Mouse (Mus musculus): ENCODE results near the gene Sh3glb1. TPM values are rescaled to one million over a fixed set of nuclear protein-coding genes. Genes with fewer than 3 reads are reported as not detected.

Sh3glb1 gene
- polyA plus RNA-seq (2017; shearing (Covaris generic)): 100 to 1,000 TPM; 166 to 180 TPM

DNA sequence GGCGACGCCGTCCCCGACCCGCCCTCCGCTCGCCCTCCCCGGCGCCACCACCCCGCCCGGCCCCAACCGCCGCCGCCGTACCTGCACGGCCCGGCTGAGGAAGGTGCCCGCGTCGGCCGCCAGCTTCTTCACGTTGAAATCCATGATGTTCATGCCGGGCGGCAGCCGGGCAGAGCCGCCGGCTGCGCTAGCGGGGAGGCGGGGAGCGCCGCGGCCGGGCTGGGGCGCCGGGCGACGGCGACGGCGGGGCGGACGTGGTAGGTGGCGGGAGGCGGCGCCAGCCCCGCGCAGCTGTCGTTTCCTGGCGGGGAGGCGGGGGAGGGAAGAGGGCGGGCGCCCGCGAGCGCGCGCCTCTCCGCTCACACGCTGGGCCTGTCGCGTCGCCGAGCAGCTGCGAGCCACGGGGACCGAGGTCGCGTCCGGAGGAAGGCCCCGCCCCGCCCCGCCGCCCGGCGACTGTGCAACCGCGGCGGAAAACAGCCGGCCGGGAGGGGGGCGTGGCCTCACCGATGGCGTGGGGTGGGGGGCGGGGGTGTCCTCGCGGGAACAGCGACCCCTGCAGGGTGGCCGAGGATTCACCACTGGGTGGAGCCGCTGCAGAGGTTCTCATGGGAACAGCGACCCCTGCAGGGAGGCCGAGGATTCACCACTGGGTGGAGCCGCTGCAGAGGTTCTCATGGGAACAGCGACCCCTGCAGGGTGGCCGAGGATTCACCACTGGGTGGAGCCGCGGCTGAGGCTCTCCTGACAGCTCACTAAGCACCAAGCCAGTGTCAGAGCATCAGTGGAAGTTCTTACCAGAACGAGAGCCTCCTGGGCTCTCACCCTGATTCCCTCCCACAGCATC, at the start of gene Sh3glb1:
TSS of gene Sh3glb1 (minus strand) at position 435 of the 847 bp plus-strand sequence.

DNA sequence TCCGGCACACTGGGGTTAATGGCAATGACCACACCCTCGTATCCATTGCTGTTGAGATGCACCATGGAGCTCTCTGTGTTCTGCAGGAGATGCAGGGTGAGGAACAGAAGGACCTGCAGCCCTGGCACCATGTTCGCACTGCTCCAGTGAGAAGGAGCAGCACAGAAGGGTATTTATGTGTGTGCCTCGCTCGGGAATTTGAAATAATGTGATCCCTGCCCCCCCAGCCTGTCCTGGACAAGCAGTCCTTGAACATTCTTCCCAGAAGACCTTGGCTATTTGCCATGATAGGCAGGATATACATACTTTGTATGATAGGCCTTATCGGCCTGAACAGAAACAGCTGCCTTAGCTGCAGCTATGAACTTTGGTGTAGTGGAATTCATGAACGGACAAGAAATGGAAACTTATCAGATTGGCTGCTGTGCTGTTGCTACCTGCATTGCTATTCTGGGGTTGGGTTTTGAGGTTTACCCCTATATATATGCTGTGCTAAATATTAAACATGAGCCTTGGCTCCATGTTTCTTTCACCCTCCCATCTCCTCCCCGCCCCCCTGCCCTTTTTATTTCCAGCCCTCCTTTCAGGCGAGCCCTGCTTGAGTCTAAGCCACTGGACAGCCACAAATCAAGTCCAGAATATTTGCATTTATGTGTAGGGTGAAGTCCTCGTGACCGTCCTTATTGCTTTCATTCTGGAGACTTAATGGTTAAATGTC, 40.6 kb upstream of the Sh3glb1 start, which contains the start of gene Clca3a1:
TSS of gene Clca3a1 (minus strand) at position 386 of the 718 bp plus-strand sequence.

Other genes with a start within 250 kb of the Sh3glb1 start
- gene Hs2st1, start 150.2 kb downstream of the Sh3glb1 start, polyA plus RNA-seq (2017; shearing (Covaris generic)): 10 to 100 TPM; 12.7 to 18.8 TPM
- gene Selenof, start 150.0 kb downstream of the Sh3glb1 start, polyA plus RNA-seq (2017; shearing (Covaris generic)): 100 to 1,000 TPM; 397 to 468 TPM
- gene Clca3a1, start 40.6 kb upstream of the Sh3glb1 start, polyA plus RNA-seq (2017; shearing (Covaris generic)): under 1 TPM in 1 of 2 experiments, not detected in 1; 0.83 TPM
- gene Clca3a2, start 99.2 kb upstream of the Sh3glb1 start, polyA plus RNA-seq (2017; shearing (Covaris generic)): under 1 TPM in 1 of 2 experiments, not detected in 1; 0.27 TPM
- under 1 TPM in 1 of 2 experiments, not detected in 1; 0.64 TPM for gene Clca3b, start 129.0 kb upstream of the Sh3glb1 start, polyA plus RNA-seq (2017; shearing (Covaris generic))
- gene Clca4b, start 212.2 kb upstream of the Sh3glb1 start, polyA plus RNA-seq (2017; shearing (Covaris generic)): under 1 TPM; 0.06 to 0.18 TPM

All from inflammation-experienced regulatory T-cells (primary cell).